Mouse (Mus musculus): ENCODE data around the gene Rhov. TPM values are rescaled to one million over a fixed set of nuclear protein-coding genes. Genes with fewer than 3 reads are reported as not detected.

Gene Rhov
- total RNA-seq, 1 experiment: 1.9 TPM

GRCm38 (mm10) chr2:119262978-119263377 is 8.1 kb downstream of the Rhov start:
- H3K9me3 ChIP-seq (ENCODE audit: control insufficient read depth, insufficient read depth, low read depth, low read length): no peaks in the 10 kb centered on the region
- in situ Hi-C loops (cut with MboI; ENCODE audit: low sequenced_read_pairs in 2 of 2, unreplicated experiment in 2 of 2): no loop called here
- no peak for DNase-seq (ENCODE audit: low read depth, low spot score)
- no peak overlapping the region for H3K4me3 ChIP-seq (ENCODE audit: insufficient read depth in 1 of 2, low read depth in 1 of 2, low read length in 2 of 2, poor library complexity in 1 of 2, severe bottlenecking in 1 of 2)
- no peak overlapping the region for H3K27ac ChIP-seq (ENCODE audit: insufficient read depth, low read depth, low read length, poor library complexity, severe bottlenecking)
- TF ChIP-seq ZC3H11A (IDR thresholded peaks at IDR 0.05; ENCODE audit: borderline replicate concordance, low read depth, low read length): no peak
- no peak for TF ChIP-seq HCFC1 (IDR thresholded peaks at IDR 0.05; ENCODE audit: borderline replicate concordance, insufficient read depth, low read length)
- no peak for TF ChIP-seq MAFK (IDR thresholded peaks at IDR 0.05; ENCODE audit: insufficient read depth, low read depth, low read length)
- no peak for TF ChIP-seq CHD2 (IDR thresholded peaks at IDR 0.05; ENCODE audit: low read depth, low read length)
- TF ChIP-seq ZNF384 (IDR thresholded peaks at IDR 0.05; ENCODE audit: low read depth, low read length): no peak
- no peak overlapping the region for H3K9ac ChIP-seq (ENCODE audit: insufficient read depth, low read depth, low read length, poor library complexity, severe bottlenecking)
- peaks cover 0 to 3% of the 10 kb centered on the region in 2 experiments; a peak in 1 of 4 replicates for H3K4me1 ChIP-seq (ENCODE audit: control insufficient read depth in 2 of 2, insufficient read depth in 2 of 2, low read length in 2 of 2, poor library complexity in 1 of 2)
- no peaks in the 10 kb centered on the region for H3K36me3 ChIP-seq (ENCODE audit: control insufficient read depth, insufficient read depth, low read length, poor library complexity, severe bottlenecking)

DNA sequence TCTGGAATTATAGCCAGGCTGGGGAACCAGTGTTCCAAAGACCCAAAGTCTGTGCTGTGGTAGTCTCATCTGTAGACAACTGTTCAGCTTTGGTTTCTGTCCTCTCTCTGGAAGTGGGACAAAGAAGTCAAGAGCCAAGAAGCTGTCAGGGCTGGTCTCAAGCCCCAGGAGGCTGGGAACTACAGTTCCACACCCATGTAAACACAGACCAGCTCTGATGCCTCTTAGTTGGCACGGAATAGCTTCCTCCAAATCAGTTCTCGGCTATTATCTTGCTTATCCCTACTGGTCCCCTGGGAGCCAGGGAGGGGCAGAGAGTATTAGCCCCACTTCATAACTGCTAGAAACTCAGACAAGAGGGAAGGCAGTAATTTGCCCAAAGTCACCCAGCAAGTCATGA is 9.7 kb downstream of the Rhov start:
- Histone ChIP-seq H3K4me1 (ENCODE audit: control insufficient read depth in 2 of 2, insufficient read depth in 2 of 2, low read length in 2 of 2, poor library complexity in 1 of 2) (peaks cover 0 to 3% of the 10 kb centered on the region in 2 experiments; a peak in 1 of 4 replicates), H3K9ac (ENCODE audit: insufficient read depth, low read depth, low read length, poor library complexity, severe bottlenecking) (no peak overlapping the region), H3K27ac (ENCODE audit: insufficient read depth, low read depth, low read length, poor library complexity, severe bottlenecking) (no peak overlapping the region), H3K36me3 (ENCODE audit: control insufficient read depth, insufficient read depth, low read length, poor library complexity, severe bottlenecking) (no peaks in the 10 kb centered on the region), H3K9me3 (ENCODE audit: control insufficient read depth, insufficient read depth, low read depth, low read length) (no peaks in the 10 kb centered on the region), H3K4me3 (ENCODE audit: insufficient read depth in 1 of 2, low read depth in 1 of 2, low read length in 2 of 2, poor library complexity in 1 of 2, severe bottlenecking in 1 of 2) (no peak overlapping the region)
- in situ Hi-C loops (cut with MboI; ENCODE audit: low sequenced_read_pairs in 2 of 2, unreplicated experiment in 2 of 2): no loop called here
- no peak for DNase-seq (ENCODE audit: low read depth, low spot score)
- TF ChIP-seq ZNF384 (IDR thresholded peaks at IDR 0.05; ENCODE audit: low read depth, low read length) (no peak), MAFK (IDR thresholded peaks at IDR 0.05; ENCODE audit: insufficient read depth, low read depth, low read length) (no peak), HCFC1 (IDR thresholded peaks at IDR 0.05; ENCODE audit: borderline replicate concordance, insufficient read depth, low read length) (no peak), ZC3H11A (IDR thresholded peaks at IDR 0.05; ENCODE audit: borderline replicate concordance, low read depth, low read length) (no peak), CHD2 (IDR thresholded peaks at IDR 0.05; ENCODE audit: low read depth, low read length) (no peak)

DNA sequence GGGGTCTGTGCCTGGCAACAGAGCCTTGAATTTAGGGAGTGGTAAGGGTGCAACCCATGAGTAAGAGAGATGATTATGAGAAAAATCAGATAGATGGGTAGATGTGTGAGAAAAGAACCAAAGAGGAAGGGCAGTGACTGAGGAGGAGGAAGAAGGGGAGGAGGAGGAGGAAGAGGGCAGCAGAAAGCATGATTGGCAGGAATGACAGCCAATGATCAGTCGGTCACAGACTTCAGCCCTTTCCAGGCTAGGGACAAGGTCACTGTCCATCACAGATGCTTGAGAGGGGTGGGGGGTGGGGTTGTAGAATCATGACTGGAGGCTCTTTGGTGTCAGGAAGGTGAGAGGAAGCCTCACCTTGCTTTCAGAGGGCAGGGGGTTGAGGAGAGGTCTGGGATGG is 10.6 kb downstream of the Rhov start:
- H3K4me1 ChIP-seq (ENCODE audit: control insufficient read depth in 2 of 2, insufficient read depth in 2 of 2, low read length in 2 of 2, poor library complexity in 1 of 2): peaks cover 0 to 3% of the 10 kb centered on the region in 2 experiments; a peak in 1 of 4 replicates
- H3K9me3 ChIP-seq (ENCODE audit: control insufficient read depth, insufficient read depth, low read depth, low read length): no peaks in the 10 kb centered on the region
- in situ Hi-C loops (cut with MboI; ENCODE audit: low sequenced_read_pairs in 2 of 2, unreplicated experiment in 2 of 2): no loop called here
- H3K9ac ChIP-seq (ENCODE audit: insufficient read depth, low read depth, low read length, poor library complexity, severe bottlenecking): no peak overlapping the region
- H3K27ac ChIP-seq (ENCODE audit: insufficient read depth, low read depth, low read length, poor library complexity, severe bottlenecking): no peak overlapping the region
- H3K4me3 ChIP-seq (ENCODE audit: insufficient read depth in 1 of 2, low read depth in 1 of 2, low read length in 2 of 2, poor library complexity in 1 of 2, severe bottlenecking in 1 of 2): no peak overlapping the region
- no peak for DNase-seq (ENCODE audit: low read depth, low spot score)
- no peaks in the 10 kb centered on the region for H3K36me3 ChIP-seq (ENCODE audit: control insufficient read depth, insufficient read depth, low read length, poor library complexity, severe bottlenecking)
- TF ChIP-seq HCFC1 (IDR thresholded peaks at IDR 0.05; ENCODE audit: borderline replicate concordance, insufficient read depth, low read length): no peak
- TF ChIP-seq MAFK (IDR thresholded peaks at IDR 0.05; ENCODE audit: insufficient read depth, low read depth, low read length): no peak
- TF ChIP-seq ZC3H11A (IDR thresholded peaks at IDR 0.05; ENCODE audit: borderline replicate concordance, low read depth, low read length): no peak
- TF ChIP-seq ZNF384 (IDR thresholded peaks at IDR 0.05; ENCODE audit: low read depth, low read length): no peak

- no peak for DNase-seq (ENCODE audit: low read depth, low spot score)
- H3K27ac ChIP-seq (ENCODE audit: insufficient read depth, low read depth, low read length, poor library complexity, severe bottlenecking): no peak overlapping the region
- in situ Hi-C loops (cut with MboI; ENCODE audit: low sequenced_read_pairs in 2 of 2, unreplicated experiment in 2 of 2): no loop called here
- H3K9me3 ChIP-seq (ENCODE audit: control insufficient read depth, insufficient read depth, low read depth, low read length): no peaks in the 10 kb centered on the region
- H3K36me3 ChIP-seq (ENCODE audit: control insufficient read depth, insufficient read depth, low read length, poor library complexity, severe bottlenecking): no peaks in the 10 kb centered on the region
- no peak for TF ChIP-seq CHD2 (IDR thresholded peaks at IDR 0.05; ENCODE audit: low read depth, low read length)
- TF ChIP-seq MAFK (IDR thresholded peaks at IDR 0.05; ENCODE audit: insufficient read depth, low read depth, low read length): no peak
- TF ChIP-seq ZNF384 (IDR thresholded peaks at IDR 0.05; ENCODE audit: low read depth, low read length): no peak
- no peak for TF ChIP-seq ZC3H11A (IDR thresholded peaks at IDR 0.05; ENCODE audit: borderline replicate concordance, low read depth, low read length)
- TF ChIP-seq HCFC1 (IDR thresholded peaks at IDR 0.05; ENCODE audit: borderline replicate concordance, insufficient read depth, low read length): no peak
- H3K9ac ChIP-seq (ENCODE audit: insufficient read depth, low read depth, low read length, poor library complexity, severe bottlenecking): no peak overlapping the region
- H3K4me3 ChIP-seq (ENCODE audit: insufficient read depth in 1 of 2, low read depth in 1 of 2, low read length in 2 of 2, poor library complexity in 1 of 2, severe bottlenecking in 1 of 2): no peak overlapping the region
- H3K4me1 ChIP-seq (ENCODE audit: control insufficient read depth in 2 of 2, insufficient read depth in 2 of 2, low read length in 2 of 2, poor library complexity in 1 of 2): peaks cover 1 to 5% of the 10 kb centered on the region in 2 experiments; a peak in 1 of 4 replicates
Measured at GRCm38 (mm10) chr2:119254976-119255375, 16.1 kb downstream of the Rhov start.

Measured in ES-E14 (cell line).